Mouse (Mus musculus) forebrain, embryonic 14.5 days (tissue): ENCODE measurements around the gene Cst9. TPM values are rescaled to one million over a fixed set of nuclear protein-coding genes. Genes with fewer than 3 reads are reported as not detected.

ENCODE experiments used
- ATAC-seq: fragments of 200-750 bp; cut with Nextera tagmentation; 2 replicates; pipeline ENCODE4 v1.8.0; 2017; ENCODE audit warnings: mild to moderate bottlenecking, moderate library complexity
- DNase-seq: peaks from one replicate; pipeline ENCODE4 v3.0.0-alpha.2; 2015; ENCODE audit warnings: low spot score
- H3K27ac ChIP-seq: fragments of 300-500 bp; sonication (generic); 2 replicates; pipeline ENCODE4 v1.5.1; 2014; ENCODE audit warnings: low read depth, mild to moderate bottlenecking, control low read depth, low read length, moderate library complexity
- H3K27me3 ChIP-seq: fragments of 300-500 bp; sonication (generic); replicated peaks from 2 replicates; pipeline ENCODE4 v1.6.1; 2014; ENCODE audit warnings: low read length, control low read depth, mixed read lengths; ENCODE audit not compliant: control insufficient read depth, insufficient read depth
- H3K36me3 ChIP-seq: fragments of 300-500 bp; sonication (generic); 2 replicates; pipeline ENCODE4 v1.6.1; 2014; ENCODE audit warnings: low read length, control low read depth; ENCODE audit not compliant: control insufficient read depth, insufficient read depth
- H3K4me1 ChIP-seq: fragments of 300-500 bp; sonication (generic); 2 replicates; pipeline ENCODE4 v1.6.1; 2014; ENCODE audit warnings: antibody characterized with exemption, low read length, control low read depth; ENCODE audit not compliant: control insufficient read depth, insufficient read depth
- H3K4me2 ChIP-seq: fragments of 300-500 bp; sonication (generic); 2 replicates; pipeline ENCODE4 v1.6.1; 2014; ENCODE audit warnings: mild to moderate bottlenecking, control low read depth, low read length
- H3K4me3 ChIP-seq: fragments of 300-500 bp; sonication (generic); 2 replicates; pipeline ENCODE4 v1.5.1; 2014; ENCODE audit warnings: low read depth, low read length, control low read depth
- H3K9ac ChIP-seq: fragments of 300-500 bp; sonication (generic); 2 replicates; pipeline ENCODE4 v1.6.1; 2014; ENCODE audit warnings: mild to moderate bottlenecking, low read length, control low read depth, moderate library complexity
- H3K9me3 ChIP-seq: fragments of 300-500 bp; sonication (generic); replicated peaks from 2 replicates; pipeline ENCODE4 v1.6.1; 2016; ENCODE audit warnings: low read length, control low read depth, mixed read lengths; ENCODE audit not compliant: control insufficient read depth
- WGBS: fragments of 180-500 bp; shearing (Covaris S2); extraction: QIAGEN DNeasy Blood & Tissue Kit; methylation state at CpG from one replicate; pipeline ENCODE4 v1.1.7; 2014; 5-methylcytosine and 5-hydroxymethylcytosine counted together
- polyA plus RNA-seq: library from polyadenylated mRNA; unstranded; fragments of >200 nt; fragmentation: Nextera tagmentation; extraction: Ambion mirVana; gene quantifications from 2 replicates; pipeline ENCODE4 v1.2.1, GENCODE M21; 2014

The Cst9 gene
- polyA plus RNA-seq, 1 experiment from 2014 or later, result not detected

- Histone ChIP-seq H3K36me3 (peaks cover 24% of the 10 kb centered on the region), H3K27me3 (no peaks in the 10 kb centered on the region), H3K9ac (peak overlapping the region; percentile 92), H3K9me3 (no peaks in the 10 kb centered on the region), H3K4me2 (peak overlapping the region; percentile 83), H3K4me3 (peak overlapping the region; percentile 90), H3K27ac (no peak overlapping the region), H3K4me1 (peaks cover 20% of the 10 kb centered on the region)
- WGBS, result 43% methylated on average over 3 of the region's 3 CpGs
- no peak; the same call in 1 of the 2 replicates for ATAC-seq
- DNase-seq, result no peak
These were observed 39.3 kb downstream of the Cst9 start for GRCm38 (mm10) chr2:148874224-148874616.

DNA sequence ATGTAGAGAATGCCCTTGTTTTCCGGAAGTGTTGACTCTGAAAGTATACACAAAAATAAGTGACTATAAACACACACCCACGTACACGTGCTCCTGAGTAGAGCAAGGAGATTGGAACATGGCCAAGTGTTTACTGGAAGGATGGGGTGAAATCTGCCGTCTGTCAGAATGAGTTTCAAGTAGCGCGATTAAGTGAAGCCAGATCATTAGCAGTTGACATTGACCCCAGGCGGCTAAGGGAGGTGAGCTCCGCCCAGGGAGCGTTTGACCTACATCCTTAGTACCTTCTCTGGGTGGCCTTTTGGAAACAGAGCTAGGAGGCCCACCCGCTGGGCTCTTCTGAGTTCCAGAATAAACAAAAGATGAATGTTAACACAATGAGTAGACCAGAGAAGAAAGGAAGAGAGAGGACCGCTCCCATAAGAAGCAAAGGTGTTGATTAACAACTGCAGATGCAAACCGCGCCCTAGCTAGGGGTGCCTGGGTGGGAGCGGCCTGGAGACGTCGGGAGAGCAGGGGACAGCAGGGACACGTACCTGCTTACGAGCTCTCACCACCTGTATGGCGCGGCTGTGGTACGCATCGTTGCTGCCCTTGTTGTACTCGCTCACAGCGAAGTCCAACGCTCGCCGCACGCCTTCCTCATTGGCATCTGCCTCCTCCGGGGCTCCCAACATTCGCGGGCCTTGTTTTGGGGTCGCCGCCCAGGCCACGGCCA, 39.8 kb downstream of the Cst9 start:
- H3K27me3 ChIP-seq, result no peaks in the 10 kb centered on the region
- peak overlapping the region; percentile 83 for H3K4me2 ChIP-seq
- under 1% methylated on average over 34 of the region's 34 CpGs for WGBS
- DNase-seq (peak; percentile 67), ATAC-seq (peak; percentile 67)
- H3K4me3 ChIP-seq, result peak overlapping the region; percentile 90
- H3K36me3 ChIP-seq, result peaks cover 24% of the 10 kb centered on the region
- H3K9me3 ChIP-seq, result no peaks in the 10 kb centered on the region
- peak overlapping the region; percentile 92 for H3K9ac ChIP-seq
- peak overlapping the region; percentile 80 for H3K27ac ChIP-seq
- peaks cover 20% of the 10 kb centered on the region for H3K4me1 ChIP-seq

DNA sequence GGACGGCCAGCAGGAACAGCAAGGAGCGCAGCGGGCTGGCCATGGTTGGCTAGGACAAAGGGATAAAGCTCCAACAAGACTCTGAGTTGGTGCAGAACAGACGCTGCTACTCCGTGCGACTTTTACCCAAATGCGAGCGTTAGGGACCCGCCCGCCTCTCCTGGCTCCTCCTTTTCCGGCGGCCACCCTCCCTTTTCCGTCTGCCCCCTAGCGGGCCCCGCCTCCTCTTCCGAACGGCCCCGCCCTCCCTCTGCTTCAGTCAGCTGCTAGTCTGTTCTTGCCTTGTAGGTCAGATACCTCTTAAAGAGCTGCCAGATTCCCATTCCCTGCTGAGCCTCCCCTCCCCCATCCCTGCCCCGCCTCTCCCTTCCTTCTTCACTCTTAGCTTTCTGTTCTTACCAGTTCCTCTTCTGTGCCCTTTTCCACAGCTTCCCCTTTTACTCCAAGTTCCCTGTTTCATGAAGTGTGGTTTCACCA, 40.4 kb downstream of the Cst9 start, which contains the start of gene Cst3:
TSS of gene Cst3 (minus strand) at position 358 of the 477 bp plus-strand sequence.
- peak within 1 kb of the TSS; percentile 90 for H3K4me3 ChIP-seq
- peak within 1 kb of the TSS; percentile 83 for H3K4me2 ChIP-seq
- peak within 1 kb of the TSS; percentile 92 for H3K9ac ChIP-seq
- DNase-seq, result peak; percentile 91
- no peaks in the 10 kb centered on the region for H3K27me3 ChIP-seq
- peak; percentile 93 for ATAC-seq
- 0% methylated on average over 19 of the region's 19 CpGs for WGBS
- peaks cover 20% of the 10 kb centered on the region for H3K4me1 ChIP-seq
- peaks cover 22% of the 10 kb centered on the region for H3K36me3 ChIP-seq
- H3K27ac ChIP-seq, result peak within 1 kb of the TSS; percentile 80
- H3K9me3 ChIP-seq, result no peaks in the 10 kb centered on the region

GRCm38 (mm10) chr2:148877016-148877770, 42.2 kb downstream of the Cst9 start:
- ATAC-seq, result no peak
- Histone ChIP-seq H3K4me3 (no peak overlapping the region), H3K27ac (no peak overlapping the region), H3K4me2 (no peak overlapping the region), H3K27me3 (no peaks in the 10 kb centered on the region), H3K4me1 (peaks cover 20% of the 10 kb centered on the region), H3K9ac (no peak overlapping the region), H3K36me3 (peaks cover 7% of the 10 kb centered on the region), H3K9me3 (no peaks in the 10 kb centered on the region)
- 61% methylated on average over 3 of the region's 3 CpGs for WGBS
- DNase-seq, result no peak

DNA sequence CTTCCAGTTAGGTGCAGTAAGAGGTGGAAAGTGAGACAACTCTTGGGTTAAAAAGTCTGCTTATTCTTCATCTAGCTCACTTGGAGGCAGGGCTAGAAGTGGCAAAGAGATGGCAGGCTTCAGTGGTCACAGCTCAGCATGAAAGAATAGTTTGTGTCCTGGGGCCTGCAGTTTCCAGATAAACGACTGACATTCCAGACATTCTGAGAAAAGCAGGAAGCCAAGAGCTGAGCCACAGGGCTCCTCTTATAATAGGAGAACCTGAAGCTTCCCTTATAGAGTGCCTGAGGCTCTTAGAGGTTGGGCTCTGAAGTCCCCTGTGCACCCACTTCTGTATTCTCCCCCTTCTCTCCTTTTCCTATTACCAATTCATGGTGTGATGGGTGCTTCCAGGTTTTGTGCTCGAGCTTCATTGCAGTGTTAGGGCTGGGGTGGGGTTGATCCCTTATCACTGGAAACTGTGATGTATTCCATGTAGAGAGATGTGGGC, 43.7 kb downstream of the Cst9 start:
- WGBS, result 17% methylated on average over 2 of the region's 2 CpGs
- no peak overlapping the region for H3K4me2 ChIP-seq
- H3K9ac ChIP-seq, result no peak overlapping the region
- H3K4me3 ChIP-seq, result no peak overlapping the region
- H3K36me3 ChIP-seq, result no peaks in the 10 kb centered on the region
- ATAC-seq, result no peak
- H3K27ac ChIP-seq, result no peak overlapping the region
- H3K9me3 ChIP-seq, result no peaks in the 10 kb centered on the region
- no peaks in the 10 kb centered on the region for H3K27me3 ChIP-seq
- peaks cover 8% of the 10 kb centered on the region for H3K4me1 ChIP-seq
- DNase-seq, result no peak

DNA sequence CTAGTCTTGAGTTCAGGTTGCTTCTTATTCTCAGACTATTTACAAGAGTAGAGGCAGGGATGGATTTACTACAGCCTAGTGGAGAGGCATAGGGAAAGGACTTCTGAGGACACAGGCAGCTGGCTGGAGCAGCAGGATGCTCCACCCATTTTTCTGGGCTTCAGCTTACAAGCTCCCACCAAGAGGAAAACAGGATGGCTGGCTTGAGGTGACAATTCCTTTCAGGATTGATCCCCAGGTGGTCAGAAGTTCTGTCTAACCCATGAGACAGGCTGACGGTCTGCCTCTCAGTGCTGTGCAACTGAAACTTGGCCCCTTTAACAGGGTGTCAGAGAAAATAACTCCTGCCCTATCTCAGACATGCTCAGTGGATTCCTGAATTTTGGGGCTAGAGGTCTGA, 44.3 kb downstream of the Cst9 start:
- Histone ChIP-seq H3K4me1 (peaks cover 2% of the 10 kb centered on the region), H3K27ac (no peak overlapping the region), H3K4me2 (no peak overlapping the region), H3K4me3 (no peak overlapping the region), H3K9ac (no peak overlapping the region), H3K9me3 (no peaks in the 10 kb centered on the region), H3K27me3 (no peaks in the 10 kb centered on the region), H3K36me3 (no peaks in the 10 kb centered on the region)
- WGBS, result 75% methylated on average over 1 of the region's 1 CpGs
- no peak for DNase-seq
- no peak for ATAC-seq

DNA sequence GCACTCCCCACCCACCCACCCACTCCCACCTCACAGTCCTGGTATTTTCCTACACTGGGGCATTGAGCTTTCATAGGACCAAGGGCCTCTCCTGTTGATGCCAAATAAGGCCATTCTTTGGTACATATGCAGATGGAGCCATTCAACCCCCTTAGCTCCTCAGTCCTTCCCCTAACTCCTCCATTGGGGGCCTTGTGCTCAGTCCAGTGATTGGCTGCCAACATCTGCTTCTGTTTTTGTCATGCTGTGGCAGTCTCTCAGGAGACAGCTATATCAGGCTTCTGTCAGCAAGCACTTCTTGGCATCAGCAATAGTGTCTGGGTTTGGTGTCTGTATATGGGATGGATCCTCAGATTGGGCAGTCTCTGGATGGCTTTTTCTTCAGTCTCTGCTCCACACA, 49.8 kb downstream of the Cst9 start:
- Histone ChIP-seq H3K9ac (no peak overlapping the region), H3K9me3 (no peaks in the 10 kb centered on the region), H3K36me3 (no peaks in the 10 kb centered on the region), H3K27ac (no peak overlapping the region), H3K27me3 (no peaks in the 10 kb centered on the region), H3K4me2 (no peak overlapping the region), H3K4me1 (peaks cover 4% of the 10 kb centered on the region; the same call in 1 of the 2 replicates), H3K4me3 (no peak overlapping the region)
- ATAC-seq, result no peak
- DNase-seq, result no peak
